Mouse (Mus musculus) liver, adult 2 months (tissue): ENCODE measurements around the gene Ptprg. TPM values are rescaled to one million over a fixed set of nuclear protein-coding genes. Genes with fewer than 3 reads are reported as not detected.

Experiments used
- DNase-seq: peaks from one replicate; pipeline ENCODE4 v3.0.0-alpha.2; 2011; ENCODE audit warnings: low read depth, low spot score; ENCODE audit errors: extremely low read depth
- H3K27ac ChIP-seq: fragments of 200-500 bp; replicated peaks from 2 replicates; pipeline ENCODE4 v1.5.1; 2012; ENCODE audit warnings: low read depth, mild to moderate bottlenecking, control low read depth, inconsistent platforms, low read length; ENCODE audit not compliant: insufficient read depth
- H3K27me3 ChIP-seq: fragments of 200-500 bp; 2 replicates; pipeline ENCODE4 v1.6.1; 2012; ENCODE audit warnings: mild to moderate bottlenecking, moderate library complexity, low read length, inconsistent platforms; ENCODE audit not compliant: control insufficient read depth, insufficient read depth
- H3K36me3 ChIP-seq: fragments of 200-500 bp; 2 replicates; pipeline ENCODE4 v1.6.1; 2012; ENCODE audit warnings: low read length, inconsistent platforms; ENCODE audit not compliant: control insufficient read depth, insufficient read depth
- H3K4me1 ChIP-seq: fragments of 200-500 bp; 2 replicates; pipeline ENCODE4 v1.6.1; 2011; ENCODE audit warnings: low read length; ENCODE audit not compliant: control insufficient read depth, insufficient read depth
- H3K4me3 ChIP-seq: fragments of 200-500 bp; 2 replicates; pipeline ENCODE4 v1.5.1; 2011; ENCODE audit warnings: low read depth, mild to moderate bottlenecking, control low read depth, low read length, moderate library complexity; ENCODE audit not compliant: insufficient read depth
- H3K79me2 ChIP-seq: fragments of 200-500 bp; 2 replicates; pipeline ENCODE4 v1.6.1; 2012; ENCODE audit warnings: inconsistent platforms, mild to moderate bottlenecking, low read length, moderate library complexity; ENCODE audit not compliant: control insufficient read depth, insufficient read depth
- H3K9ac ChIP-seq: fragments of 200-500 bp; 2 replicates; pipeline ENCODE4 v1.6.1; 2012; ENCODE audit warnings: low read depth, mild to moderate bottlenecking, control low read depth, inconsistent platforms, low read length
- CTCF ChIP-seq: fragments of 200-500 bp; IDR thresholded peaks from 2 replicates; pipeline ENCODE4 v1.5.1; 2011; ENCODE audit warnings: low read depth, low read length, control low read depth
- POLR2A ChIP-seq: fragments of 200-500 bp; IDR thresholded peaks from 2 replicates; pipeline ENCODE4 v1.6.1; 2011; ENCODE audit warnings: low read length, control low read depth; ENCODE audit not compliant: insufficient read depth; ENCODE audit errors: extremely low read depth
- WGBS: fragments of 180-500 bp; shearing (Covaris S2); methylation state at CpG from one replicate; pipeline ENCODE4 v1.1.7; 2018; 5-methylcytosine and 5-hydroxymethylcytosine counted together
- polyA plus RNA-seq: library from polyadenylated mRNA; depleted of rRNA; stranded (reverse); fragments of >200 nt; gene quantifications from 2 replicates; pipeline ENCODE4 v1.2.3, GENCODE M21; 2012
- total RNA-seq: library from RNA; depleted of rRNA; stranded (reverse); fragments of >200 nt; gene quantifications from 2 replicates; pipeline ENCODE4 v1.2.3, GENCODE M21; 2014

The Ptprg gene
- total and polyA plus RNA-seq, 2 experiments: 17.4 to 19.9 TPM

DNA sequence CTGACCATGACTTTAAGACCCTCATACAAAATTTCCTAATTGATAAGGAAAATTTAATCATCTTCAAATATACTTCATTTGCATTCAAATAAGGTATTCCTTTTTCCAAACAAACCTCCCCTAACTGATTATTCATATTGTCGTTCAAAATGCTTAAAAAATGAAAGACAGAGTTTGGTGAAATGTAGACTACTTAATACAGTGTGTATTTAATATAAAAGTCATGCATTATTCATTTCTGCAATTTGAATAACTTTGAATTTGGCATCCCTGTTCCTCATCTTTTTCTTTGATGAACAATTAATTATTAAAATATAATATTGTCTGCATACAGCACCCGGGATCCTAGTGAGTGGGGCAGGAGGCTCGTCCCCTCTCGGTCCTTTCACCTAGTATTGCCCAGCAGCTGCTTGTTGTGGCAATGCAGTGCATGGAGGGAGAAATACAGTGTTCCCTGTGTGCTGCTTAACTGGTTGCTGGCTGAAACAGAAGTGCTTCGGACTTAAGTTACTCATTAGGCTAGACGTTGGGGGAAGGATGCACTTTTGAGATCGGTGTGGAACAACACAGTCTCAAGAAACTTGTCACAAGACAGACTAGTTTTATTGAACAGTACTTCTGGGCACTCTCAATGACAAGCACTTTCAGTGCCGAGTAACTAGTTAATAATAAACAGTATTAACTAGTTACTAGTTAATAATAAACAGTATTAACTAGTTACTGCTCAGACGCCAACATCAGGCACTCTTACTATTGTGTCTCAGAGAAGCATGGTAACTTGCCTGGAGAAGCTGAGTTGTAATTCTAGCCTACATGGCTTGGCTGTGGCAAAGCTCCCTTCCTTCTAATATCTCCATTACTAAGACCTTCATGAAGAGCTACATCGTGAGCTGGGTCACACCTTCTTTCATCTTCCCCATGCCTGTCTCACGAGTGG, 549.3 kb downstream of the Ptprg start:
- no peaks in the 10 kb centered on the region for H3K79me2 ChIP-seq
- DNase-seq: peak; percentile 84

DNA sequence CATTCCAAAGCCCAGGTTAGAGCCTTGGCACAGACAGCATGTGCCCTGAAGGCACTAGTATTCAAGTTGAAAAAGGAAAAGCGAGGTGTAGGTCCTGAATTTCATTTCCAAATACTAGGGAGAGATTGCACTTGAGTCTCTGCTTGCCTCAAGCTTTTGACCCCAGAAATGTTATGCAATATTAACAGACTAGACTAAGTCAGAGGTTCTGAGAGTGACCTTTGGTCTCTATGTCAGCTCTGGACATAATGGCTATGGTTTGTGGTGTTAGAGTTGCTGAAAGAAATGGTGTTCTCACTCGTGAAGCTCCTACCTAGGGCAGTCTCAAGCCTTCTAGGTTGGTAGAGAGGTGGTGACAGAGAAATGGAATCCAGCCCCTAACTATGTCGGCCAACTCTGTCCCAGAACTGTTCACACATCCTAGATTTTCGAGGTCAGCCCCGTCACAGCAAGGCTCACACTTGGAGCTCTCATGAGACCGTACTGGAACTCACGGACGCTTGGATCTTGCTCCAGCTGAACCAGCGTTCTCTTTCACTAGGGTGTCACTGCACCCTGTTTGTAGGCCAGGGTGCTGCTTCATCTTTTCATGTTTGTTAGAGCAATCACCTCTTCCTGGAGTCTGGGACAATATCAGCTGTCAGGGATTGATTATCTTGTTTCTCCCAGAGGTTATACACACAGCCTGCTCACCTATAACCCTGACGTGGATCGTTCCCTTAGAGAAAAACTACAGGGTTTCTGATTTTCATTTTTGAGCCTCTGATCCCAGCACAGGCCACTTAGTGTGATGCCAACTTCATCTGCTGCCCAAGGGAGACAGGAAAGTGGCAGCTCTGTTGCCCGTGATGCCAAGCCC, 551.2 kb downstream of the Ptprg start:
- Histone ChIP-seq H3K79me2 (no peaks in the 10 kb centered on the region; the same call in 1 of the 2 replicates), H3K27me3 (no peaks in the 10 kb centered on the region), H3K9ac (peak overlapping the region; percentile 4), H3K4me1 (peaks cover 24% of the 10 kb centered on the region), H3K27ac (peak overlapping the region; percentile 99), H3K36me3 (no peaks in the 10 kb centered on the region), H3K4me3 (no peak overlapping the region; the same call in 1 of the 2 replicates)
- peak; percentile 98 for DNase-seq
- TF ChIP-seq POLR2A (no peak), CTCF (no peak)
- 27% methylated on average over 12 of the region's 12 CpGs for WGBS

More for the DNA sequence above, 549.3 kb downstream of the Ptprg start:
- H3K4me1 ChIP-seq: peaks cover 24% of the 10 kb centered on the region
- peak overlapping the region; percentile 90 for H3K27ac ChIP-seq
- TF ChIP-seq CTCF (no peak), POLR2A (no peak)
- no peaks in the 10 kb centered on the region for H3K36me3 ChIP-seq
- no peak overlapping the region for H3K4me3 ChIP-seq
- H3K9ac ChIP-seq: peak overlapping the region; percentile 62
- 27% methylated on average over 11 of the region's 11 CpGs for WGBS
- no peaks in the 10 kb centered on the region for H3K27me3 ChIP-seq

DNA sequence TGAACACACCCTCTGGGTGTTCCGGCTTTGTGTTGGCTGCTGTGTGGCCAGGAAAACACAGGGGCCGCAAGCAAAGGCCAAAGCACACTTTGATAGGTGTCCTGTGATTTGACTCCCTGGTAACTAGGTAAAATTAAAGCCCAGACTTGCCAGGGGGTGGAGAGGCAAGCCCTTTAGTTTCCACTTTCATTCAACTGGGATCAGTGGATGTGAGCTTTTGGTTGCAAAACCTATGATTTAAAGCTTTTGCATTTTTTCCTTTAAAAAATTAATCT, 551.8 kb downstream of the Ptprg start:
- no peak for DNase-seq
- no peaks in the 10 kb centered on the region for H3K27me3 ChIP-seq
- no peaks in the 10 kb centered on the region; the same call in 1 of the 2 replicates for H3K79me2 ChIP-seq
- TF ChIP-seq POLR2A (no peak), CTCF (no peak)
- peak overlapping the region; percentile 3; the same call in 1 of the 2 replicates for H3K9ac ChIP-seq
- H3K36me3 ChIP-seq: no peaks in the 10 kb centered on the region
- 27% methylated on average over 2 of the region's 2 CpGs for WGBS
- H3K27ac ChIP-seq: peak overlapping the region; percentile 99
- no peak overlapping the region for H3K4me3 ChIP-seq
- peaks cover 24% of the 10 kb centered on the region for H3K4me1 ChIP-seq

DNA sequence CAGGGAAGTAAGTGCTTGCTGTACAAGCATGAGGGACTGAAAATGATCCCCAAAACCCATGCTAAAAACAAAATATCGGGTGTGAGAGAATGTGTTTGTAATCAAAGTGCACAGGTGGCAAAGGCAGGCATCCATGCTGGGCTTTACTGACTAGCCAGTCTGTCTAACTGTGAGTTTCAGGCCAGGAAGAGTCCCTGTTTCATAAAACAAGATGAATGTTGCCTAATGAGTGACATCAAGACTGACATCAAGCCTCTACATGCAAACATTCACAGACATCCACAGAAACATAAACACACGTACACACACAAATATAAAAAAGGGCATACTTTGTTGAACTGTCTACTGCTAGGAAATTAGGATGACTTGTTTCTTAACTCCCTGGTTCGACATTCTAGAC, 552.3 kb downstream of the Ptprg start:
- peak; percentile 66 for DNase-seq
- TF ChIP-seq CTCF (no peak), POLR2A (no peak)
- Histone ChIP-seq H3K27me3 (no peaks in the 10 kb centered on the region), H3K27ac (peak overlapping the region; percentile 99), H3K4me1 (peaks cover 24% of the 10 kb centered on the region), H3K4me3 (no peak overlapping the region), H3K79me2 (no peaks in the 10 kb centered on the region; the same call in 1 of the 2 replicates), H3K36me3 (no peaks in the 10 kb centered on the region), H3K9ac (no peak overlapping the region)
- 32% methylated on average over 3 of the region's 3 CpGs for WGBS

DNA sequence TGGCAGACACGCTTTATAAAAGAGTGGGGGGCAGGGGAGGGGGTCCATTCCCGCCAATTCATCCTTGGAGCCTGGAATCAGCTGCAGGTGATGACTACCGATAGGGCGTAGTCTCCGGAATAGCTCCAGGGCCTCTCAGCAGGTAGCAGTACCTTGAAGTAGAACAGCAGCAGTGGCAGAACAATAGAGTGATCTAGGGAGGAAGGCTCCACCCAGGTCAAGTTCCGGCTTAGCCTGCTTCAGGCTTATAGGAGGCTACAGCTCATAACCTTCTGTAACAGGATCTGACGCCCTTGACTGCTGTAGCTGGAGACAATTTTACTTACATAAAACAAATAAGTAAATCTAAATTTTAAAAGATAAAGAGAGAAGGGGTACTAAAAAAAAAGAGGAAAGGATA, 554.1 kb downstream of the Ptprg start:
- H3K9ac ChIP-seq: no peak overlapping the region
- 94% methylated on average over 7 of the region's 7 CpGs for WGBS
- no peaks in the 10 kb centered on the region for H3K36me3 ChIP-seq
- no peak for TF ChIP-seq CTCF
- no peak for TF ChIP-seq POLR2A
- H3K27ac ChIP-seq: no peak overlapping the region
- no peak for DNase-seq
- peaks cover 30% of the 10 kb centered on the region for H3K4me1 ChIP-seq
- H3K27me3 ChIP-seq: no peaks in the 10 kb centered on the region
- no peaks in the 10 kb centered on the region; the same call in 1 of the 2 replicates for H3K79me2 ChIP-seq
- H3K4me3 ChIP-seq: no peak overlapping the region
